Mouse (Mus musculus) cerebellum, adult 2 months (tissue): ENCODE measurements around the gene Qrich2. TPM values are rescaled to one million over a fixed set of nuclear protein-coding genes. Genes with fewer than 3 reads are reported as not detected.

Experiments
- DNase-seq, 2 experiments: peaks; one replicate each; pipeline ENCODE4 v3.0.0; 2021
- H3K27ac ChIP-seq: fragments of 200-500 bp; 2 replicates; pipeline ENCODE4 v1.5.1; 2012; ENCODE audit warnings: low read length, control low read depth, inconsistent platforms; ENCODE audit not compliant: insufficient read depth
- H3K27me3 ChIP-seq: fragments of 200-500 bp; 2 replicates; pipeline ENCODE4 v1.6.1; 2012; ENCODE audit warnings: inconsistent platforms, mild to moderate bottlenecking, low read length, moderate library complexity; ENCODE audit not compliant: control insufficient read depth, insufficient read depth
- H3K4me1 ChIP-seq: fragments of 200-500 bp; 2 replicates; pipeline ENCODE4 v1.6.1; 2011; ENCODE audit warnings: low read length; ENCODE audit not compliant: control insufficient read depth, insufficient read depth
- H3K4me3 ChIP-seq: fragments of 200-500 bp; replicated peaks from 2 replicates; pipeline ENCODE3; 2011; ENCODE audit warnings: mild to moderate bottlenecking, low read depth, low read length, control low read depth; ENCODE audit not compliant: insufficient read depth
- CTCF ChIP-seq: fragments of 200-500 bp; IDR thresholded peaks from 2 replicates; pipeline ENCODE4 v1.5.1; 2011; ENCODE audit warnings: low read depth, mild to moderate bottlenecking, control low read depth, low read length, moderate library complexity, borderline replicate concordance; ENCODE audit not compliant: insufficient read depth
- POLR2A ChIP-seq: fragments of 200-500 bp; IDR thresholded peaks from 2 replicates; pipeline ENCODE4 v1.6.1; 2011; ENCODE audit warnings: low read length, control low read depth, borderline replicate concordance; ENCODE audit not compliant: insufficient read depth
- WGBS: fragments of 180-500 bp; shearing (Covaris S2); methylation state at CpG from one replicate; pipeline ENCODE4 v1.1.7; 2018; 5-methylcytosine and 5-hydroxymethylcytosine counted together
- polyA plus RNA-seq: library from polyadenylated mRNA; depleted of rRNA; stranded (reverse); fragments of >200 nt; gene quantifications from 2 replicates; pipeline ENCODE4 v1.2.3, GENCODE M21; 2012

The Qrich2 gene
- polyA plus RNA-seq, 1 experiment = 0.05 TPM

DNA sequence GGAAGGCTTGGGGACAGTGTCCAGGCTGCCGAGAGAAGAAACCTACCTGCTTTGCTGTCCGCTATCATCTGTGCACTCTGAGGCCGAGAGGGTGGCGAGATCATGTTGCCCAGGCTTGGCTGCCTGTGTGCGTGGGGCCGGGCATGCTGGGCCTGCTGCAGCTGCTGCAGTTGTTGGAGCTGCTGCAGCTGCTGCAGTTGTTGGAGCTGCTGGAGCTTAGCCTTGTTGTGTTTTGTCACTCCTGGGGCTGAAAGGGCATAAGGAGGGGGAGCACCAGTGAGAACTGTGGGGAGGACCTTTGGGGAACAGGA, 23.2 kb downstream of the Qrich2 start:
- TF ChIP-seq POLR2A (no peak), CTCF (no peak)
- DNase-seq = no peak
- no peak overlapping the region for H3K27ac ChIP-seq
- no peaks in the 10 kb centered on the region for H3K27me3 ChIP-seq
- H3K4me3 ChIP-seq = no peak overlapping the region
- peaks cover 6% of the 10 kb centered on the region; the same call in 1 of the 2 replicates for H3K4me1 ChIP-seq
- WGBS = 76% methylated on average over 6 of the region's 6 CpGs

DNA sequence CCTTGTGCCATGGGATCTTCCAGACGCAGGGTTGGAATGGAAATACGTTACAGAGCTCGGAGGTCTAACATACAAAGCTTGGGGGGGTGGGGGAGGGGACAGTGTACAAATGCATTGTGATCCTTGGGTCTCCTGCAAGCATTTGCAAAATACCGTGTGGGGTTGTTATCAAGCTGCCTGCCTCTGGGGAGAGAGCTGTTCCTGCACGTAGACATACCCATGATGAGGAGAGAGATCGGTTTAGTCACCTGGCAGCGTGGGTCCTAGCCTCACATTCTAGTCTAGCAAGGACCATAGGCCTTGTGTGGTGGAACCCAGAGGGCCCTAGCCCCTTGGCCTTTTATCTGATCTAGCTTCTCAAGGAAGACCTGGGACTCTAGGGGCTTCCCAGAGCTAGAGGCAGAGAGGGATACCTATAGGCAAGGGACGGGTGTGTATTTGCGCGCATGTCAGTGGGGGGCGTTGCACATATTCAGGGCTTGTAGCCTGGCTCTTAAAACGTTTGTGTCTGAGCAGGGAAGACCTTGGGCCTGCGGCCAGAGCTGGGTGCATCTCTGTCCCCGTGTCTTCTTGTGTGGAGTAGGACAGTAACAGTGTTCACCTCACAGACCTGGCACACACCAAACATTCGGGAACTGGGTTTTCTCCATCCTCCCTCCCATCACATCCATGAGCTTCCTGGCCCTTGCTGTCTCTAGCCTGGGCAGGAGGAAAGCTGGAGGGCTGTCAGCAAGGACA, 23.7 kb downstream of the Qrich2 start:
- 80% methylated on average over 15 of the region's 15 CpGs for WGBS
- Histone ChIP-seq H3K27ac (no peak overlapping the region), H3K27me3 (no peaks in the 10 kb centered on the region), H3K4me1 (peaks cover 6% of the 10 kb centered on the region), H3K4me3 (no peak overlapping the region)
- DNase-seq = no peak
- no peak for TF ChIP-seq CTCF
- TF ChIP-seq POLR2A = no peak

DNA sequence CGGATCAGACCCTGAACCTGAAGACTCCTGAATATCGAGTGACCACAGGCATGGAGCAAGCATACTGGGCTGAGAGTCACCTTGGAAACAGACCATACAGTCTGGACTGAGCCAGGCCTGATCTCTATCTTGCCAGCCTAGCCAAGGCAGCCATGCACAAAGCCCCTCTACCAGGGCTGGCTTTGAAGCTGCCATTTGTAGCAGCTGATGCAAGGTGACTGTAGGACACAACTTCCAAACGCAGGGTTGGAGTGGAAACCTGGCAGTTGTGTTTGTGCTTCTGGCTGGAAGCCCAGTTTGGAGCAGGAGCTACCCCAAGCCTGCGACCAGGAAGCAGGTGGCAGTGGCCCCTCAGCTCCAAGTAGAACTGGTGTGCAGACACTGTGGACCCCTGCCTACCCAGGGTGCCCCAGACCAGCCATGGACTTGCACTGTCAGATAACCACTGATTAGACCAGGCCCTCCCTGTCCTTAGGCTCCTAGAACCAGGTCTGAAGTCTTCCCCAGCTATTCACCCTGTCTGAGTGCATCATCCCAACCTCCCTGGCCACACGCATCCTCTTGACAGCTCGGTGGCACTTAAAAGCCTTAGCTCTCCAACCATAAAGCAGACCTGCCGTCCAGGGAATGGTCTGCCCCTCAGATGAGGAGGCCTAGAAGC, 25.5 kb downstream of the Qrich2 start:
- no peak overlapping the region for H3K4me3 ChIP-seq
- no peak for DNase-seq
- 46% methylated on average over 7 of the region's 7 CpGs for WGBS
- no peak for TF ChIP-seq CTCF
- TF ChIP-seq POLR2A = no peak
- no peaks in the 10 kb centered on the region for H3K27me3 ChIP-seq
- H3K4me1 ChIP-seq = peaks cover 10% of the 10 kb centered on the region
- H3K27ac ChIP-seq = no peak overlapping the region

DNA sequence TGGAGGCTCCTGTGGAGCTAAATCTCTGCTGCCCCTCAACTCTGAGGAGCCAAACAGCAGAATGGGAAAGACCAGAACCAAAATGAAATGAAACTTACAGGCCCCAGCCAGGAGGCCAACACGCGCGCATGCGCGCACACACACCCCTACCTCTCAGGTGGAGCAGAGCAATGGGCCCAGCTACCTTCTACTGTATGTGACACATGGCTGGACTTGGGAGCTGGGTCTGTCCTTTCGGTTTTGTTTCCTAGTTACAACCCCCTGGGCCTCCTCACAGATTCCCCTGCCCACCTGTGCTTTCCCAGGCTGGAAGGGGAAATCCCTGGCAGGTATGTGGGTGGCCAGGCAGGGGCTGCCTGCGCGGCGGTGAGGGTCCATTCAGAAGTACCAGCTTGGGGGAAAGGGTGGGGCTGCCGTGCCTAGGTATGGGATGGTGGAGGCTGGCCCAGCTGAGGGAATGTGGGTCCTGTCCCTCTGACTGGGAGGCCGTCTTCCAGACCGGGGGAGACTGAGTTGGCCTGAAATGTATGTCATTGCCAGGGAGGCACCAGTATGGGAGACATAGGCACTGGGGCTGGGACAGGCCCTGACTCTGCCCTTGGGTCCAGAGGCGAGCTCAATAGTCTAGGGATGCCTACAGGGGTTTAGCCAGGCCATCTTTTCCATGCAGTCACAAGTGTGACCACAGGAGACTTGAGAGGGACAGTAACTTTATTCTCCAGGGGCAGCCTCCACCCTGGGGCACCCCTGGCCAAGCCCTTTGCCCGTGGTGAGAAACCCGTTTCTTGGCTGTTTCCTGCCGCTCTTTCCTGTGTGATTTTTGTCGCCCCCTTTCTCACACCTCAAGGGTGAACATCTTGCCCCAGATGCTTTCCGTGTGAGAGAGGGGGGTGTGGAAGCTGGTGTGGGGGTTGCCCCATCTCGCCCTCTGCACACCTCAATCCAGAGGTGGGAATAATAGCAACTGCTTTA, 26.5 kb downstream of the Qrich2 start:
- no peaks in the 10 kb centered on the region for H3K27me3 ChIP-seq
- no peak overlapping the region for H3K27ac ChIP-seq
- no peak for DNase-seq
- H3K4me1 ChIP-seq = peaks cover 12% of the 10 kb centered on the region
- TF ChIP-seq POLR2A (no peak), CTCF (no peak)
- WGBS = 89% methylated on average over 19 of the region's 19 CpGs
- no peak overlapping the region for H3K4me3 ChIP-seq

DNA sequence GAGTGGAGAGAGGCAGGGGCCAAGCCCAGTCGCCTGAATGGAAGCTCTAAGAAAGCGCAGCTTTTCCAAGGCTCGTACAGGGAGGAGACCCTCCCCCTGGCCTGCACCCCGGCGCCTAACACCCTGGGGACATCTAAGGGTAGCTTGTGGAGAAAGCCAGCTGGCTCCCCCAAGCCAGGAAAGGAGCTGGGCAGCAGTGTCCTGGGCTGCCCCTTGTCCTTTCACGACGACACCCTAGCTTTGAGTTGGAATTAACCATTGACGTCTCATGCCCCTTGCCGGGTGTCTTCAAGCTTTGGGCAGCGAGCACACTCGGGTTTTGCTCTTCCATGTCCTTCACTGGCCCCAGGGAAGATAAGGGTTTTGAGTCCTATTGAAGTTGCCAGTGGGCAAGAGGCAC, 28.5 kb downstream of the Qrich2 start:
- 73% methylated on average over 11 of the region's 11 CpGs for WGBS
- DNase-seq = no peak

DNA sequence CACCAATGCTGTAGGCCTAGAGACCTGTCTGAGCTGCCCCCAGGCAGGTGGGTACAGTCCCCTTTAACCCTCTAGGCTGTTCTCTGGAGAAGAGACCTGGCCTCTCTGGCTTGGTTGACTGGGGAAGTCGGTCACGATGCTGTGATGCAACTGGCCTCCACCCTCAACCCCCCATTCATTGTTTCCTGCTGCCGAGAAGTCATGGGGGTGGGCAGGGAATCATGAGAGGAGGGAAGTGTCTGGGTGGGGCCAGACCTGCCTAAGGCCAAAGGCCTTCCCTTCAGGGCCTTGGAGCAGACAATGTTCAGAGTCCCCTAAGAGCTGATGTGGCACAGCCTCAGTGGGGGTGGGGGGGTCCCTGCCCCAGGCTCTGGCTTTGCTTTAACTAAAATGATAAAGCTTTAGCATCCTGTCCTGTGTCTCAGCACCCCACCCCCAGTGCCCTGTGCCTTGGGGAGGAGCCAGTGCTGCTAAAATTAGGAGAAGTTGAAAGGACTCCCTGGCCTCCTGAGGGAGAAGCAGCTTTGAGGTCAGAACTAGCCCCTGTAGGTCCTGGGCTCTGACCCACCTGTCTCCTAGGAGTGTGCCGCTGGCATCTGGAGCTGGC, 29.2 kb downstream of the Qrich2 start:
- H3K4me3 ChIP-seq = no peak overlapping the region
- no peak for DNase-seq
- H3K27me3 ChIP-seq = no peaks in the 10 kb centered on the region
- peaks cover 12% of the 10 kb centered on the region for H3K4me1 ChIP-seq
- 66% methylated on average over 4 of the region's 4 CpGs for WGBS
- TF ChIP-seq POLR2A (no peak), CTCF (no peak)
- no peak overlapping the region for H3K27ac ChIP-seq

More for the DNA sequence above, 28.5 kb downstream of the Qrich2 start:
- peaks cover 12% of the 10 kb centered on the region for H3K4me1 ChIP-seq
- no peak overlapping the region for H3K27ac ChIP-seq
- H3K4me3 ChIP-seq = no peak overlapping the region
- no peaks in the 10 kb centered on the region for H3K27me3 ChIP-seq
- TF ChIP-seq POLR2A = no peak
- TF ChIP-seq CTCF = no peak

DNA sequence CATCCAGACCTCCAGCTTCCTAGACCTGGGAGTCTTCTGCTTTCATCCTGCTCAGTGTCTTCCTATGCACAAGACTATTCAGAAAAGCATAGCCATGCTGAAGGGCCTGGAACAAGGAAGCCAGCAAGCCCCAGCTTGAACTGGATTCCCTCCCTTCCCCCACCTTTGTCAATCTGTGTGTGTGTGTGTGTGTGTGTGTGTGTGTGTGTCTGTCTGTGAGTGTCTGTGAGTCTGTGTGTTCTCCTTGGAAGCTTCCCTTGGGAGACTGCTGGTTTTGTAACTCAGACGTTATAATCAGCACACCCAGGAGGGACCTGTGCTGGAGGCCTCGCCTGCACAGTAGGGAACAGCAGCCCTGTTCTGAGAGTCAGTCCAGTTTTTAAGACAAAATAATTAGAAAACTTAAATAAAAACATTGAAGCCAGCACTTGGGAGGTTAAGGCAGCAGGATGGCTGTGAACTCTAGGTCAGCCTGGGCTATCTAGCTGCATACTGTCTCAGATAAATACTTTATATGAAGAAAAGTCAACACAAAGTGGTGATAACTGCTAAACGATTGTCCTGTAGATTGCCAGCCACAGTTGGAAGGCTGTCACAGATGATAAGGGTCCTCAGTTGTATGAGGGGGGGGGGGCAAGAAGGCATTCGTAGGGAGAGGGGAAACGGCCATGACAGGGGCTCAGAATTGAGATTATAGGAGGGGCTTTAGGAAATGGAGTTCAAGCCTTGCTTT, 29.9 kb downstream of the Qrich2 start:
- Histone ChIP-seq H3K27me3 (no peaks in the 10 kb centered on the region), H3K4me1 (peaks cover 12% of the 10 kb centered on the region), H3K4me3 (no peak overlapping the region), H3K27ac (no peak overlapping the region)
- WGBS = 66% methylated on average over 5 of the region's 5 CpGs
- TF ChIP-seq CTCF (no peak), POLR2A (no peak)
- no peak for DNase-seq
